Mouse (Mus musculus): Measurements from ENCODE around the gene Bicc1.

DNA sequence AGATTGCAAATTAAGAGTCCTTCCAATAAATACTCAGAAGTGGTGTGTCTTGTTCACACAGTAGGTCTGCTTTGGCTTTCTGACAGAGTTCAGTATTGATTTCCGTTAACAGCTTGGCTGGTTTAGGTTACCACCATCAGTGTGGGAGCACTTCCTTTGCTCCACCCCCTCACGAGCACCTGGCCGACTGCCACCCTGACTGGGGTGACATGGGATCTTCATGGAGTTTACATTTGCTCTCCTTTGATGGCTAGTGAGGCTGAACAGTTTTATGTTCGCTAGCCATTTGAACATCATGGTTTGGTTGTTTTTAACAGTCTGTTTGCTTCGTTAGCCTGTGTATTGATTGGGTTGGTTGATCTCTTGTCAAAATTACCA lies 206.7 kb downstream of the Bicc1 start:
- TF ChIP-seq CTCF (conservative IDR thresholded peaks at IDR 0.05; ENCODE audit: low read length) (no peak), NANOG (IDR thresholded peaks at IDR 0.05; ENCODE audit: borderline replicate concordance, low read length) (no peak), POU5F1 (IDR thresholded peaks at IDR 0.05; ENCODE audit: borderline replicate concordance, low read length) (no peak)

Data from E14TG2a.4 (cell line).